Mouse (Mus musculus): ENCODE data around the gene Cryab. TPM values are rescaled to one million over a fixed set of nuclear protein-coding genes. Genes with fewer than 3 reads are reported as not detected.

Cryab gene
- total and polyA plus RNA-seq, 3 experiments, result not detected

GRCm38 (mm10) chr9:50732560-50732959 lies 18.6 kb upstream of the Cryab start:
- H3K9me3 ChIP-seq (replicated peaks; ENCODE audit: insufficient read depth, low read length), result no peaks in the 10 kb centered on the region
- no peak overlapping the region for H3K9ac ChIP-seq (ENCODE audit: control insufficient read depth, low read depth, low read length, poor library complexity, severe bottlenecking)
- no peak overlapping the region for H3K4me3 ChIP-seq (ENCODE audit: control insufficient read depth in 1 of 2, insufficient read depth in 1 of 2, low read depth in 2 of 2, low read length in 2 of 2)
- H3K36me3 ChIP-seq (ENCODE audit: control insufficient read depth in 1 of 2, insufficient read depth in 2 of 2, low read length in 2 of 2), result no peaks in the 10 kb centered on the region
- TF ChIP-seq CHD2 (IDR thresholded peaks at IDR 0.05; ENCODE audit: low read length) (no peak), ZNF384 (IDR thresholded peaks at IDR 0.05; ENCODE audit: low read depth, low read length) (no peak), RCOR1 (IDR thresholded peaks at IDR 0.05; ENCODE audit: low read depth, low read length) (no peak), BHLHE40 (IDR thresholded peaks at IDR 0.05; ENCODE audit: borderline replicate concordance, low read depth, low read length) (no peak), HCFC1 (IDR thresholded peaks at IDR 0.05; ENCODE audit: low read depth, low read length) (no peak), RAD21 (IDR thresholded peaks at IDR 0.05; ENCODE audit: low read depth, low read length) (no peak), ELF1 (IDR thresholded peaks at IDR 0.05; ENCODE audit: low read depth, low read length) (no peak), POLR2A (IDR thresholded peaks at IDR 0.05; ENCODE audit: control insufficient read depth in 1 of 2, insufficient read depth in 1 of 2, low read depth in 1 of 2, low read length in 2 of 2, poor library complexity in 1 of 2) (no peak), MYC (IDR thresholded peaks at IDR 0.05; ENCODE audit: low read depth, low read length) (no peak), TBP (IDR thresholded peaks at IDR 0.05; ENCODE audit: low read depth, low read length) (no peak), EP300 (IDR thresholded peaks at IDR 0.05; ENCODE audit: low read depth in 1 of 2, low read length in 2 of 2) (no peak)
- no peaks in the 10 kb centered on the region for H3K79me2 ChIP-seq (ENCODE audit: control insufficient read depth, insufficient read depth, low read length, poor library complexity)
- H3K27ac ChIP-seq (ENCODE audit: control insufficient read depth, low read depth, low read length), result no peak overlapping the region
- H3K4me1 ChIP-seq (ENCODE audit: control insufficient read depth in 1 of 2, insufficient read depth in 2 of 2, low read length in 2 of 2), result no peaks in the 10 kb centered on the region
- no peak for DNase-seq (ENCODE audit: low read depth, low spot score)
- H3K27me3 ChIP-seq (ENCODE audit: control insufficient read depth in 1 of 2, insufficient read depth in 2 of 2, low read length in 2 of 2), result peaks cover 0 to 8% of the 10 kb centered on the region in 2 experiments

GRCm38 (mm10) chr9:50734989-50735388 lies 16.1 kb upstream of the Cryab start:
- TF ChIP-seq JUND (IDR thresholded peaks at IDR 0.05; ENCODE audit: low read depth, low read length), result no peak
- no peak for TF ChIP-seq MEF2A (IDR thresholded peaks at IDR 0.05; ENCODE audit: extremely low read depth, insufficient replicate concordance, low read depth, low read length, poor library complexity, severe bottlenecking)
- TF ChIP-seq ZNF384 (IDR thresholded peaks at IDR 0.05; ENCODE audit: low read depth, low read length), result peak; percentile 61
- peak; percentile 67 to 80 (median 73) for TF ChIP-seq CTCF (IDR thresholded peaks at IDR 0.05 in 2 of 3, conservative IDR thresholded peaks at IDR 0.05 in 1 of 3; ENCODE audit: control insufficient read depth in 1 of 3, insufficient read depth in 1 of 3, low read depth in 2 of 3, low read length in 3 of 3, poor library complexity in 1 of 3, severe bottlenecking in 1 of 3)
- TF ChIP-seq RAD21 (IDR thresholded peaks at IDR 0.05; ENCODE audit: low read depth, low read length), result peak; percentile 33
- TF ChIP-seq ZMIZ1 (IDR thresholded peaks at IDR 0.05; ENCODE audit: low read depth, low read length), result no peak
- no peak for TF ChIP-seq RCOR1 (IDR thresholded peaks at IDR 0.05; ENCODE audit: low read depth, low read length)
- peak; percentile 64 for TF ChIP-seq SMC3 (IDR thresholded peaks at IDR 0.05; ENCODE audit: low read depth, low read length)
- H3K27me3 ChIP-seq (ENCODE audit: control insufficient read depth in 1 of 2, insufficient read depth in 2 of 2, low read length in 2 of 2), result peaks cover 0 to 8% of the 10 kb centered on the region in 2 experiments; a peak in 3 of 4 replicates
- no peaks in the 10 kb centered on the region for H3K4me1 ChIP-seq (ENCODE audit: control insufficient read depth in 1 of 2, insufficient read depth in 2 of 2, low read length in 2 of 2)
- no peaks in the 10 kb centered on the region for H3K9me3 ChIP-seq (replicated peaks; ENCODE audit: insufficient read depth, low read length)
- no peak overlapping the region for H3K27ac ChIP-seq (ENCODE audit: control insufficient read depth, low read depth, low read length)
- DNase-seq (ENCODE audit: low read depth, low spot score), result peak; percentile 67
- H3K4me3 ChIP-seq (ENCODE audit: control insufficient read depth in 1 of 2, insufficient read depth in 1 of 2, low read depth in 2 of 2, low read length in 2 of 2), result no peak overlapping the region
- H3K79me2 ChIP-seq (ENCODE audit: control insufficient read depth, insufficient read depth, low read length, poor library complexity), result no peaks in the 10 kb centered on the region
- H3K9ac ChIP-seq (ENCODE audit: control insufficient read depth, low read depth, low read length, poor library complexity, severe bottlenecking), result no peak overlapping the region
- no peaks in the 10 kb centered on the region for H3K36me3 ChIP-seq (ENCODE audit: control insufficient read depth in 1 of 2, insufficient read depth in 2 of 2, low read length in 2 of 2)
